Mouse (Mus musculus) liver, adult 2 months (tissue): Measurements from ENCODE around the gene Vsx1. TPM values are rescaled to one million over a fixed set of nuclear protein-coding genes. Genes with fewer than 3 reads are reported as not detected.

ENCODE experiments used
- DNase-seq: peaks from one replicate; pipeline ENCODE4 v3.0.0-alpha.2; 2011; ENCODE audit warnings: low read depth, low spot score; ENCODE audit errors: extremely low read depth
- H3K27ac ChIP-seq: fragments of 200-500 bp; replicated peaks from 2 replicates; pipeline ENCODE4 v1.5.1; 2012; ENCODE audit warnings: low read depth, mild to moderate bottlenecking, control low read depth, inconsistent platforms, low read length; ENCODE audit not compliant: insufficient read depth
- H3K27me3 ChIP-seq: fragments of 200-500 bp; 2 replicates; pipeline ENCODE4 v1.6.1; 2012; ENCODE audit warnings: mild to moderate bottlenecking, moderate library complexity, low read length, inconsistent platforms; ENCODE audit not compliant: control insufficient read depth, insufficient read depth
- H3K36me3 ChIP-seq: fragments of 200-500 bp; 2 replicates; pipeline ENCODE4 v1.6.1; 2012; ENCODE audit warnings: low read length, inconsistent platforms; ENCODE audit not compliant: control insufficient read depth, insufficient read depth
- H3K4me1 ChIP-seq: fragments of 200-500 bp; 2 replicates; pipeline ENCODE4 v1.6.1; 2011; ENCODE audit warnings: low read length; ENCODE audit not compliant: control insufficient read depth, insufficient read depth
- H3K4me3 ChIP-seq: fragments of 200-500 bp; 2 replicates; pipeline ENCODE4 v1.5.1; 2011; ENCODE audit warnings: low read depth, mild to moderate bottlenecking, control low read depth, low read length, moderate library complexity; ENCODE audit not compliant: insufficient read depth
- H3K79me2 ChIP-seq: fragments of 200-500 bp; 2 replicates; pipeline ENCODE4 v1.6.1; 2012; ENCODE audit warnings: inconsistent platforms, mild to moderate bottlenecking, low read length, moderate library complexity; ENCODE audit not compliant: control insufficient read depth, insufficient read depth
- H3K9ac ChIP-seq: fragments of 200-500 bp; 2 replicates; pipeline ENCODE4 v1.6.1; 2012; ENCODE audit warnings: low read depth, mild to moderate bottlenecking, control low read depth, inconsistent platforms, low read length
- CTCF ChIP-seq: fragments of 200-500 bp; IDR thresholded peaks from 2 replicates; pipeline ENCODE4 v1.5.1; 2011; ENCODE audit warnings: low read depth, low read length, control low read depth
- POLR2A ChIP-seq: fragments of 200-500 bp; IDR thresholded peaks from 2 replicates; pipeline ENCODE4 v1.6.1; 2011; ENCODE audit warnings: low read length, control low read depth; ENCODE audit not compliant: insufficient read depth; ENCODE audit errors: extremely low read depth
- WGBS: fragments of 180-500 bp; shearing (Covaris S2); methylation state at CpG from one replicate; pipeline ENCODE4 v1.1.7; 2018; 5-methylcytosine and 5-hydroxymethylcytosine counted together
- polyA plus RNA-seq: library from polyadenylated mRNA; depleted of rRNA; stranded (reverse); fragments of >200 nt; gene quantifications from 2 replicates; pipeline ENCODE4 v1.2.3, GENCODE M21; 2012
- total RNA-seq: library from RNA; depleted of rRNA; stranded (reverse); fragments of >200 nt; gene quantifications from 2 replicates; pipeline ENCODE4 v1.2.3, GENCODE M21; 2014

The Vsx1 gene
- total and polyA plus RNA-seq, 2 experiments = not detected

GRCm38 (mm10) chr2:150669454-150670045 lies 19.6 kb downstream of the Vsx1 start:
- Histone ChIP-seq H3K27me3 (peaks cover 4% of the 10 kb centered on the region; the same call in 1 of the 2 replicates), H3K4me1 (peaks cover 2% of the 10 kb centered on the region), H3K27ac (no peak overlapping the region), H3K4me3 (no peak overlapping the region), H3K36me3 (no peaks in the 10 kb centered on the region), H3K79me2 (no peaks in the 10 kb centered on the region), H3K9ac (no peak overlapping the region)
- no peak for TF ChIP-seq POLR2A
- TF ChIP-seq CTCF = no peak
- WGBS = 89% methylated on average over 2 of the region's 2 CpGs
- DNase-seq = peak; percentile 13

GRCm38 (mm10) chr2:150668956-150669355 lies 20.2 kb downstream of the Vsx1 start:
- Histone ChIP-seq H3K27me3 (peaks cover 4% of the 10 kb centered on the region; the same call in 1 of the 2 replicates), H3K36me3 (no peaks in the 10 kb centered on the region), H3K79me2 (no peaks in the 10 kb centered on the region), H3K27ac (no peak overlapping the region), H3K9ac (no peak overlapping the region), H3K4me3 (no peak overlapping the region), H3K4me1 (peaks cover 2% of the 10 kb centered on the region)
- 81% methylated on average over 5 of the region's 5 CpGs for WGBS
- no peak for TF ChIP-seq CTCF
- TF ChIP-seq POLR2A = no peak
- DNase-seq = no peak

GRCm38 (mm10) chr2:150667820-150668766 lies 21.1 kb downstream of the Vsx1 start, which contains the start of gene Acss1:
Gene Acss1 (minus strand): TSS chr2:150668500.
- 4% methylated on average over 60 of the region's 61 CpGs for WGBS
- Histone ChIP-seq H3K4me1 (peaks cover 2% of the 10 kb centered on the region), H3K27ac (no peak within 1 kb of the TSS), H3K9ac (peak within 1 kb of the TSS; percentile 62), H3K27me3 (peaks cover 4% of the 10 kb centered on the region; the same call in 1 of the 2 replicates), H3K79me2 (no peaks in the 10 kb centered on the region), H3K4me3 (peak within 1 kb of the TSS; percentile 71), H3K36me3 (no peaks in the 10 kb centered on the region)
- no peak for DNase-seq
- no peak for TF ChIP-seq POLR2A
- TF ChIP-seq CTCF = no peak

- no peak for DNase-seq
- TF ChIP-seq POLR2A (no peak), CTCF (no peak)
- H3K4me1 ChIP-seq = peaks cover 2% of the 10 kb centered on the region
Observed at GRCm38 (mm10) chr2:150667065-150667819, 21.9 kb downstream of the Vsx1 start.

GRCm38 (mm10) chr2:150666723-150667064 lies 22.5 kb downstream of the Vsx1 start:
- Histone ChIP-seq H3K4me3 (no peak overlapping the region), H3K79me2 (no peaks in the 10 kb centered on the region), H3K27ac (no peak overlapping the region), H3K9ac (no peak overlapping the region), H3K27me3 (peaks cover 4% of the 10 kb centered on the region; the same call in 1 of the 2 replicates), H3K4me1 (peaks cover 2% of the 10 kb centered on the region), H3K36me3 (no peaks in the 10 kb centered on the region)
- DNase-seq = no peak
- WGBS = 62% methylated on average over 7 of the region's 7 CpGs
- TF ChIP-seq CTCF = no peak
- no peak for TF ChIP-seq POLR2A

More at GRCm38 (mm10) chr2:150667065-150667819, 21.9 kb downstream of the Vsx1 start:
- no peak overlapping the region for H3K27ac ChIP-seq
- H3K79me2 ChIP-seq = no peaks in the 10 kb centered on the region
- peak overlapping the region; percentile 71; the same call in 1 of the 2 replicates for H3K4me3 ChIP-seq
- no peak overlapping the region; the same call in 1 of the 2 replicates for H3K9ac ChIP-seq
- 11% methylated on average over 17 of the region's 17 CpGs for WGBS
- peaks cover 4% of the 10 kb centered on the region; the same call in 1 of the 2 replicates for H3K27me3 ChIP-seq
- H3K36me3 ChIP-seq = no peaks in the 10 kb centered on the region
